Mouse (Mus musculus) spleen, embryonic (tissue): ENCODE measurements around the gene Armc8.

Experiments
- CTCF ChIA-PET: fragments of 350-600 bp; sonication (Branson Sonifier 250); formaldehyde crosslinking; loops from one replicate; lab custom pipeline; 2022; lab: Charles Lee

The Armc8 gene

DNA sequence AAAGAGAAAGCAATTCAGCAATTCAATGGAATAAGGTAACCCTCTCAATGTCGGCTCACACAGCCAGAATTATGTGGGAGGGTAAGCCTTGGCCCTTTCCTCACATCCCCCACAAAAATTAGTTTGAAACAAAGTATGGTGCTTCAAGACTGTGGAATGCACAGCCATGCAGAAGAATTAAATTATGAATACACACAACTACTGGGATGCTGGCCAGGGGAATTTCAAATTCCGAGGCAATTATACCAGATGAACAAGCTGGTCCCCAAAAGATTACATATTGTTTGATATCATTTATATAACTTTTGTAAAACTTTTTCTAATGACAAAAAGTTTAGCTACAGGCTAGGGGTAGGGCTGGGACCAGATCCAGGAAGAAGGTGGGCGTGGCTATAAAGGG, 121.4 kb downstream of the Armc8 start:
- CTCF ChIA-PET = no interaction called here

DNA sequence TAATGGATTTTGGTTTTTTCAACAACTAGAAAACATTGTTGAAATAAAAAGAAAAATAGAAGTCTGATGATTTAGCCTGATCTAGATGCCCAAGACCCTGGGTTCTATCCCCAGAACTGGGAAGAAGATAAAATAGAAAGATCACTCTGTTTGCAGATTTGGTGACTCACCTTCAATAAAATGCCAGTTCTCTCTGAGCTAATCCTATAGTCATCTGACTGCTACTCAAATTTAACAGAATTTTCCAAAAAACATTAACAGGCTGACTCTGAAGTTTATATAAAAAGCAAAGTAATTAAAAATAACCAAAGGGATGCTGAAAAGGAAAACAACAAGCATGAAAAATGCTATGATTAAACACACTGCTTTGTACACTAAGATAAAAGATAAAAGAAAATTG, 122.4 kb downstream of the Armc8 start:
- CTCF ChIA-PET = no interaction called here

DNA sequence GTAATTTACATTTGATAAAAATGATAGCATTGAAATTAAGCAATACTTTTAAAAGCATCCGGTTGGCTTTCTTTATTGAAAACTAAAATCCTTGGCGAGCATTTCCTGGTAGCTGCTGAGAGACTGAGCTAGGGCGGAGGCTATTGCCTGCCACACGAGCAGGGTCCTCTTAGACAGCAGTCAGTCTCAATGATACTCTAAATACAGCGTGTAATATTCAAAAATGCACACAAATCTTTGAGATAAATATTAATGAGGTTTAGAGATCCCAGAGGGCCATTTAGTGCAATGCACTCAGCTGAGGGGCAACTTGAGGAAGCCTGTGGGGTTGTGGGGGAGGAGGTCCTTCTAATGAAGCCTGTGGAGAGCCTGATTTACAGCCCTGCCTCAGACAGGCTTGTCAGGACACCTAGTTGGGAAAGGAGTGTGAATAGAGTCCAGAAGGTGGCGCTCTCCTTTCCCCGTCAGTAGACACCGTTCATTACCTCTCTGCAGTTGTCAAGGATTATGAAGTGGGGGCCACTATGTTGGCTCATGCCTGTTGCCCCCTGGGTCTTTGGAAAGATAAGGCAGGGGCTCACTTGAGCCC, 124.0 kb downstream of the Armc8 start:
- CTCF ChIA-PET = no interaction called here

DNA sequence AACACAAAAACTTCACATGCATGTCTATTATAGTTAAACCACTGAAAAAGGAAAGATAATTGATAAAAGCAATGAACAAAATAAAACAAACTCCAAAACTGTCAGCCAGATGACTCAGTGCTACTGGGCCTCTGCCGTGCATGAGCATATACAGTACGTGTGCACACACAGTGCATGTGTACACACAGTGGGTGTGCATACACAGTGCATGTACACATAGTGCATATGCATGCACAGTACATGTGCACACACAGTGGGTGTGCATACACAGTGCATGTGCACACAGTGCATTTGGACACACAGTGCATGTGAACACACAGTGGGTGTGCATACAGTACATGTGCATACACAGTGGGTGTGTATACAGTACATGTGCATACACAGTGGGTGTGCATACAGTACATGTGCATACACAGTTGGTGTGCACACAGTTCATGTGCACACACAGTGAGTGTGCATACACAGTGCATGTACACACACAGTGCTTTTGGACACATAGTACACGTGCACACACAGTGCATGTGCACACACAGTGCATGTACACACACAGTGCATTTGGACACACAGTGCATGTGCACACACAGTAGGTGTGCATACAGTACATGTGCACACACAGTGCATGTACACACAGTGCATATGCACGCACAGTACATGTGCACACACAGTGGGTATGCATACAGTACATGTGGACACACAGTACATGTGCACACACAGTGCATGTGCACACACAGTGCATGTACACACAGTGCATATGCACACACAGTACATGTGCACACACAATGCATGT, 126.9 kb downstream of the Armc8 start:
- CTCF ChIA-PET = no interaction called here

DNA sequence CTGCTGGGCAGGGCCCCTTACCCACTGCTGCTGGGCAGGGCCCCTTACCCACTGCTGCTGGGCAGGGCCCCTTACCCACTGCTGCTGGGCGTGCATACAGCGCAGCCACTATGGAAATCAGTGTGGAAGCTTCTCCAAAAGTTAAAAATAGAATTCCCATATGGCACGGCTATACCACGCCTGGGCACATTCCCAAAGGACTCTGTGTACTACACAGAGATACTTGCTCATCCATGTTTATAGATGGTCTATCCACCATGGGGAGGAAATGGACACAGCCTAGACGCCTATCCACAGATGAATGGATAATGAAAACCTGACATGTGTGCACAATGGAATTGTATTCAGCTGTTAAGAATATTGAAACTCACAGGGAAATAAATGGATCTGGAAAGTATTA, 127.8 kb downstream of the Armc8 start:
- CTCF ChIA-PET = no interaction called here

DNA sequence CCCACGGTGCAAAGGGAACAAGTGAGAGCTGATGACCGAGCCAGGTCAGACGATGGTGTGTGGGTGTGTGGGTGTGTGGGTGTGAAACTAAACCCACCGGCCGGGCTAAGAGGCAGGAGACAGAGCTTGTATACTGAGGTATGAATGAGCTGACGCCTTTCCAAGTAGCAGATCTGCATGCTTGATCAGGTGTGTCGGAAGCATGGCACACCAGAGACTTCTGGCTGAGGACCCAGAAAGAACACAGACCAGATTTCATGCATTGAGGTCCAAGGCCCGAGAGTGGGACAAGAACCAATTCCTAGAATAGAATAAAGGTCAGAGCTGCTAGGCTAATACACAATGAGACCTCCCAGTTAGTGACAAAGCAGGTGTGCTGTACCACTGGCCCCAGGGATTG, 129.6 kb downstream of the Armc8 start:
- CTCF ChIA-PET = no interaction called here

DNA sequence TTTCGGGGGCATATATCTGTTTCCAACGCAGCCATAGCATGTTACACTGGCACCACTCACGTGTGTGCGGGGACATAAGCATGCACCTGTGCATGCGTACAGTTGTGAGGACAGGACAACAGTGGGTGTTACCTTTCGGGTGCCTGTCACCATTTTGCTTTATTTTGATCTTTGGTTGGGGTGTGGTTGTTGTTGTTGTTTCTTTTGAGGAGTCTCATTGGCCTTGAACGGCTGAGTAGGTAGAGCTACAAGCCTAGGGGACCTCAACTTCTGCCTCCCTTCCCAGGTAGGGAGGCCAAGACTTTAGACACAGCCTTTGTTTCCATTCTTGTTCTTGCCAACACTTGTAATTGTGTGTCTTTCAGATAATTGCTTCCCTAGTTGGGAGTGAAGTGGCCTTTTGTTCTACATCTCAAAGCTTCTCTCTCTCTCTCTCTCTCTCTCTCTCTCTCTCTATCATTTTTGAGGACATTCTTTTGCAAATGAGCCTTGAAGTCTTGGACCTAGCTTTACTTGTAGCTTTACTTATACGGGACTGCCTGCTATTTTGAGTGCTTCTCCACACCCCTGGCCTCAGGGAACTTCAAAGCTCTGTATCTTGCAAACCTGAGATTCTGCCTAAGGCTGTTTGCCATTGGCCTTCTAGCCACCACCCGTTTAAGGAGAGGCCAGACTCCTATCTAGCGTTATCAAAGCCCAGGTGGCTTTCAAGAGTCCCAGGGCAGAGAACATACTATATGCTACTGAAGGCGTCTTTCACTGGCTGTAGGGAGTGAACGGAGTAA, 130.7 kb downstream of the Armc8 start:
- CTCF ChIA-PET = no interaction called here

DNA sequence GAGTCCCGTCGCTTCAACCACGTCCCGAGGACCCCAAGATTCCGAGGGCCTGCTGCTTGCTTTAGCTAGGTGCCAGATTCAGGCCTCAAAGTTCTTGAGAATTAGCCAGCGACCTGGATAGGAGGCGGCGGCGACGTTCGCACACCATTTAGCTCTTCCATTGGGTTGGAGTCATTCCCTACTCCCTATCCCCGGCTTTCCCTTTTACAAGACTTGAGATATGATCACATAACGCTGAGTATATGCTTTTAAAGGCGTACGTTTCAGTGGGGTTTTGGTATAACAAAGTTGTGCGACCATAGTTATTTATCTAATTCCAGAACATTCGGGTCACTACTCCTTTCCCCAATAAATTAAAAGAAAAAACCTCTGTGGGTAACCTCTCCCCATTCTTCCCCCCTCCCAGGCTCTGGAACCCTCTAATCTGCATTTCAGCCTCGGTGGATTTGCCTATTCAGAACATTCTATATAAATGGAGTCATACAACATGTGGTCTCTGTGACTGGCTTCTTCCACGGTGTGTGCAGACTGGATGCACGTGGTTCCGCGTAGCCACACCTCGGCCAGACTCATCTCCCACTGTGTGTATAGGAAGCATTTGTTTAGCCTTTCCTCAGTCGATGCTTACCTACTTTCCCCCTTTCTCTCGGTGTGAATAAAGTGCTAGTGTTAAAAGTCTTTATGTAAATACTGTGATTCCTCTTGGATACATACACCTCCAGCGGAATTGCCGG, 131.5 kb downstream of the Armc8 start, which contains the start of gene Mras:
TSS of gene Mras (minus strand) at position 351 of the 734 bp plus-strand sequence.
- CTCF ChIA-PET = no interaction called here

DNA sequence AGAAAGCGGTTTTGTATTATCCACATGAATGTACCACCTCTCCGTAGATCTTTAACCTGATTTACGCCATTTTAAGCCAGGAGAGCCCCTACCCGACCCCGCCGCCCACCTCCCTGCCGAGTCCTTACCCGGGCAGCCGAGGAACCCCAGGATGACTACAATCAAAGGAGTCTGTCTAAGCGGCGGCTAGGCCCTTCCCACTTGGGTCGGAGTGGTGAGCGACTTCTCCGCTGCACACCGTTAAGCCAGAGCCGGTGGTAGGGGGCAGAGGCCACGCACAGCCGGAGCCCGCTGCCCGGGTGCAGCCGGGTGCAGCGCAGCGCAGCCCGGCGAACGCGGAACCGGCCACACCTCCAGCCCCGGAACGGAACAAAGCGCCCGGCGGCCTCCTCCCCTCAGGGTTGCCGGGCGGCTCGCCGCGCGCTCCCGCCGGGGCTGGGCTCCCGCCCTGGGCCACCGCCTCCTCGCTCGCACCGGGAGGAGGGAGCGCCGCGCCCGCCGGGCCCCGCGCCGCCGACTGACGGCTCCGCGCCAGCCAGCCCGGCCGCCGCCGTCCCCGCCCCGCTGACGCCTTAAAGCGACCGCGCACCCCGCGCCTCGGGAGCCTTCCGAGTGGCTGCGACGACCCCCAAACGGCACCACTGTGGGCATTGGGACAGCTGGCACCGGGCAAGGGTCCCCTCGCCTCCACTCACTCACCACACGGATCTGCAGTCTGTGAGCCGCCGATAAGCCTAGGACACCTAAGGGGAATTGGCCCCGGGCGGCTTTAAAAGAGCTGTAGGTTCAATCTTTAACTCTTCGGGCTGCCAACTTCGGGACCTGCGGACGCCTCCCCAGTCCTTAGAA, 132.3 kb downstream of the Armc8 start:
- CTCF ChIA-PET = no interaction called here

DNA sequence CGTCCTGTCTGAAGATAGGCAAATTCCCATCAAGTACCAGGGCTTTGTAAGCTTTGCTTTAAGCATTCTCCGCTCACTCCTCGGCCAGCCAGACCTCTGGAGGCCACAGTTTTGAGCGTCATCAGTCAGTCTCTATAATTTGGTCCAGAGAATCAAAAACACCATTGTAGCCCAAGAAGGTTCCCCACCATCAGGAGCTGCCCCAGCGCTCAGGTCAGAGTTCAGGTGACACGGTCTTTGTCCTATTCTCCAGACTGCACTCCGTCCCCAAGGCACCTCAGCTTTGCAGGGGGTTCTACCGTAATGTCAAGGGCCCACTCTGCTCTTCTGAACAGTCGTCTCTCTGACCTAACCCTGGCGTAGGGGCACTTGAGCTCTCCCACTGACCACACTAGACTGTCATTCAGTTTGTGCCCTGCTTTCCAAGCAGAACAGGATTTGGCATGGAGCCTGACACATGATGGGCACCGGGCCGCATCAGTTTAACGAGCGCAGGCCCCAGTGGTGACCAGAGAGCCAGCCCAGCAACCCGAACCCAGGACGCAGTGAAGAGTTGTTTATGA, 133.0 kb downstream of the Armc8 start:
- CTCF ChIA-PET = interaction anchor here (0.5 kb wide), 1 partner anchor 184 kb away, joined by 5 read pairs; no protein-coding TSS in a partner anchor

DNA sequence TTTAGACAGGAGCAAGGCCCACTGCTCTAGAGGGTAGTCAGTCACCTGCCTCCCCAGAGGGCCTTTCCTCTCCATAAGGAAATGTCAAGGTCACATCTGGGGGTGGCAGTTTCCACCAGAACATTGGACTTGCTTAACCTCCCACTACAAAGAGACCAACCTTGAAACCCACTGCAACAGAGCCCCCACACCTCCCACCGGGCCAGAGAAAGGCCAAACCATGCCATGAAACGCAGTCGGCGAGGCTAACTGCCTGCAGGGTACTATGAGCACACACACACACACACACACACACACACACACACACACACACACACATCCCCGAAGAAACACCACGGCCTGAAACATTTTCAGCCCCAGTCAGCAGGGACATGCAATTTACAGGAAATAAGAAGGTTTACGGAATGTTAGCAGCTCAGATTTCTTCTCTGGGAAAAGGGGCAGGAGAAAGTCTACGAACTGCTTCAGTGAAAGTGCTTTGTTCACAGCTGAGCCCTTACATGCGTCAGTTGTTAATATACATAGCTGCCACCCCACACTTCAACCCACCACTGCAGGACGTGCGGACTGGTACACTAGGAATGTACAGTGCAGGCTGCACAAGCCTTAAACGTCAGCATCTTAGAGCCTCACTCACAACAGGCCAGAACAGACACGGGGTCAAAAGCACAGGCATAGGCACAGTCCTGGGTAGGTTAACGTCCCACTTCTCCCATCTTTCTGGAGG, 133.6 kb downstream of the Armc8 start:
- CTCF ChIA-PET = interaction anchor here (0.5 kb wide), 1 partner anchor 184 kb away, joined by 5 read pairs; no protein-coding TSS in a partner anchor

DNA sequence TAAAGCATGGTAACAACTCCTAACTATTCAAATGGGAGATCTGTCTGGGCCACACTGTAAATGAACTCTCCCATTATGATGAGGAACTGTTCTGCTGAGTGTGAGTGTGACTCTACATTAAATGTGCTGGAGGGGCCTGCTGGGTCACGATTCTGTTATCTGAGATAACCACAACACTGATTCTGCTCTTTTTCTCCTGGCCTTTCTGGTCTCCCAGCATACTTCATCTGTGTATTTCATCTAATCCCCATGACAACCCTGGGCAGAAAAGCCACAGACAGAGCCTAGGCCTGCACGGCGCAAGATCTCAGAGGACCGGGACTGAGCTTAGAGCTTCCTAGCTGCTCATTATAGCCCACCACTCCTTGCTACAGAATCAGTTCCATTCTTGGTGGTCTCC, 136.2 kb downstream of the Armc8 start:
- CTCF ChIA-PET = no interaction called here

DNA sequence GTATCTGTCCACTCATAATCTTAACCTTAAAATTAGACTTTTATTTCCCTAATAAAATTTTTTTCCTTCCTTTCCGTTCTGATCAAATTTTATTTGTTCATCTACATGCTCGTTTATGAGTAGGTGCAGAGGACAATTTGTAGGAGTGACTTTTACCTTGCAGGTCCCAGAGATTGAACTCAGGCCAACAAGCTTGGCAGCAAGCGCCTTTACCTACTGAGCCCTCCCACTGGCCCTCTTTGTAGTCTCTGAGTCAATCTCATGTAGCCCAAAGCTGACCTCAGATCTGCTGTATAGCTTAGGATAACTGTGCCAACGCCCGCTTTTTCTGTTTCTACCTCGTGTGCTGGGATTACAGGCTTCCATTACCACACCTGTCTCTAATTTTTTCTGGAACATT, 136.7 kb downstream of the Armc8 start:
- CTCF ChIA-PET = no interaction called here

DNA sequence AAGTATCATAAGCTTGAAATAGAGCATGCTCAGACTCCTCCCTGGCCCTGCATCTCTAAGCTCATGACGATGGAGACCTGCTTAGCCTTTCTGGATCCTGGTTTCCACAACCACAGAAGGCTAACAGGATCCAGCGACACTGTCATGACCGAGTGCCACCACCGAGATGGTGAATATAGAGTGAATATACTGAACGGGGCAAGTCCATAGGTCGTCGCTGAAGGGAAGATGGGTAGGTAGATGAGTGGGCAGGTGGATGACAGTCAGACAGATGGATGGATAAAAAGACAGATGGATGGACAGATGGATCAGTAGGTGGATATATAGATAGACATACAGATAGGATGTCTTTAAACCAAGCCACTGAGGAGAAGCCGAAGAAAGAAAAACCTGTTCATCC, 137.4 kb downstream of the Armc8 start:
- CTCF ChIA-PET = no interaction called here

DNA sequence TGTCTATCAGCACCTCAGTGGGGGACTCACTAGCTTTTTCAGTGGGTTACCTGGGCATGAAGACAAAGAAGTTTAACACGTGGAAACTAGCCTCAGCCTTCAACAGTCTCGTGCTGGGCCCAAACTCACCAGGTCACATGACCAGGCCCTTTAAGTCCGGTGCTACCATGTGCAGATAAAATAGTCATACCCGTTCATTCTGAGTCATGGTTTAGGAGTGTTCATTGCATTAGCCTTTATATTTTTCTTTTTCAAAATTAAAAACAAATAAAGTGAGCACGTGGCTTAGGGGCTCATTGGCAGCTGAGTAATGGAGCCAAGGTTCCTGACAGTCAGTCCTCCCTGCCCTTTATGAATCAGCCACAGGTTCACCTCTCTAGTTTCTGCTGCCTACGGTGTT, 137.9 kb downstream of the Armc8 start:
- CTCF ChIA-PET = no interaction called here

DNA sequence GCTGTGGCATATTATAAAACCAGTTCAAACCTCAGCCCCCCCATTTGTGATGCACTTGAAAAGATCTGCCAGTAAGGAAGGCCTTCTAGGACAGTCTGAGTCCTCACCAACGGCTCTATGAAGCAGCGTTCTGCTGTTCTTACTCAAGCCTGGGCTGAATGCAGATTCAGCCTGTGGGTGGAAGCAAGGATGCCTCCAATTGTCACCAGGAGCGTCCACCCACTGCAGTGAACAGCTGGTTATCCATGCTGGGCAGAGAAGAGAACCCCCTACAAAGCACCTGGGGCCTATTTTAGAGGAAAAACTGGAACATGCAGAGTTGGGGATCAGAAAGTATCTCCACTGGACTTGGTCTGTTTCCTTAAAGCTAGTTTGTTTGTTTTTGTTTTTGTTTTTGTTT, 138.9 kb downstream of the Armc8 start:
- CTCF ChIA-PET = no interaction called here

DNA sequence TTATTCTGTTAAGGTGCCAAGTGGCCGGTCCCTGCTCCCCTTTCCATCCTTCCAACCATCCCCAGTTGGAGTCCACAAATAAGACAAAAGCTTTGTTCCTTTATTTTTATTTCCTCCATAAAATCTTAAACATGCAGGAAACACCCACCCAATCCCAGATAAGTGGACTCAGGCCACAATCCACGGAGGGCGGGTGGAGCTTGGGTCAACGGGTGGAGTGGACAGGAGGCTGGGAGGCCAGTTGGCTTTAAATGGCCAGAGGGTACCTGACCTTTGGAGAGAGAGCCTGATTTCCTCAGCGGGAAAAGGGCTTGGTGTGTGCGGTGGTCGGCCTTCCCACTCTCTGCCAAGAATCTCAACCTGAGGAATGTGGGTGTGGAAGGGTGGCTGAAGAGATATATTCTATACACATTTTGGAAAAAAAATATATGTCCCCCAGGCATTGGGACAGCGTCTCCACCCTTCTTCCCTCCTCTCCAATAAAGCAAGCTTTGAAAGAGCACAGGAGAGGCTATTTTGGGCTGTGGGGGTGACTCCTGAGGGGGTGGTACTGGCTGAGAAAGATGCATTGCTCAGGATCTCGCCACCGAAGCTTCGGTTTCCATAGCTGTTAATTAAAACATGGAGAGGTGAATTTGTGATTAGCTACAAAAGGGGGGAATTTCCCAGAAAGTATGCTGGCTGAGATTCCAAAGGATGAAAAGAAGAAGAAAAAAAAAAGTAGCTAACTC, 139.9 kb downstream of the Armc8 start:
- CTCF ChIA-PET = no interaction called here
